Mouse (Mus musculus) heart, adult 9 months (tissue): ENCODE data around the gene 4933402J07Rik.

Experiments used
- DNase-seq, 2 experiments: peaks; one replicate each; pipeline ENCODE4 v3.0.0; 2022; ENCODE audit warnings: low spot score in 2 of 2

4933402J07Rik gene

GRCm38 (mm10) chr8:87621181-87621580 is 57.5 kb downstream of the 4933402J07Rik start:
- no peak for DNase-seq

- no peak for DNase-seq
Observed at GRCm38 (mm10) chr8:87629656-87630055, 66.0 kb downstream of the 4933402J07Rik start.

DNA sequence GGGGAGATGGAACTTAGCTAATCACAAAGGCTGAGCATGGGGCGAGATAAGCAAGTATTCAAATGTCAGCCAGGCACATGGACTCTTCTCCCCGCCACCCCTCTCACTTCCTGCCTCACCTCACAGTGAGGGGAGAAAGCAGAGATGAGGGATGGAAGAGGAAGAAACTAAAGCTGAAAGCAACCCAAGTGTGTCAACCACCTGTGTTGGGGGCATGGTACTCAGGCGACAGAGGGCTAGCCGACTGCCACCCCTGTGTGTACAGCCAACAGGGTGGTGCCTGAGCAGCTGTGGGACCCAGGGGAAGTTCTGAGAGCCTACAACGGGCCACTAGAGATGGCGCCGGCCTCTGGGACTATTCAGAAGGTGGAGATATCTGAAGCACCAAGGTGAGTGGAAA is 68.1 kb downstream of the 4933402J07Rik start:
- DNase-seq: no peak

- no peak for DNase-seq
Observed at GRCm38 (mm10) chr8:87636226-87636742, 72.6 kb downstream of the 4933402J07Rik start.
